Mouse (Mus musculus) stomach, postnatal 0 days (tissue): ENCODE results near the gene Cma1.

Experiments
- CTCF ChIP-seq: IDR thresholded peaks from 2 replicates; pipeline ENCODE4 v1.5.1; 2016; ENCODE audit warnings: antibody characterized with exemption, low read depth, mild to moderate bottlenecking, moderate library complexity
- EP300 ChIP-seq: optimal IDR thresholded peaks from 2 replicates; pipeline ENCODE3; 2016; ENCODE audit warnings: antibody characterized with exemption

DNA sequence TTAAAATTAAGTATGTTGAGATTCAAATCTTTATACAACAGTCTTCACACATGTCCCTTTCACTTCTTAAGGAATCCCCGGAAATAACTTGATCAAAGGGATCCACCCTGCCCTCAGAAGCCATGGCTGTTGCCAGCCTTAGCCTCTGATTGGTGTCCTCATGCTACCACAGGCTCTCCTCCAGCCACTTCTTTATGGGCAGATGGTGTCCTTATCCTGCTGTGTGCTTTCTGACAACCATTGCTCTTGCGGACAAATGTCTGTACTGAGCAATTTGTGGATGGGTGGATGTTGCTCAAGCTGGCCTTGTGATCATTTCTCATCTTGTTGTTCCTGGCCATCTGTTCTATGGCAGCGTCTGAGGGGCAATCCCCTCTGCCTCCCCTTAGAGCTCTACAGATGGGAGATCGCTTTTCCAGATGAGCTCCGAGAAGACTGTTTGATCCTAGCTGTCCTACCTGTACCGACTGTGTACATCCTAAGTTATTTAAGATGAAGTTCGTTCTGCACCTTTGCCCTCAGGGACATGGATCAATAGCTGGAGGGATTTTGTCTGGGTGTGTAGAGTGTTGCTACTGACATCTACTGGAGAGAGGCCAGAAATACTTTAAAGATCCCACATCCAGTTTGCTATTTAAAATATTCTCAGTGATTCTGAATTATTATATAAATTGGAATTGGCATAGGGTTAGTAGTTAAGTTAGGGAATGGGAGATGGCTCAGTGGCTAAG, 4.2 kb downstream of the Cma1 start:
- TF ChIP-seq CTCF (peak; percentile 47), EP300 (no peak)
